Mouse (Mus musculus) megakaryocyte, embryonic 14.5 days (primary cell): ENCODE results near the gene Wnt1.

Source experiments
- FLI1 ChIP-seq: IDR thresholded peaks from 2 replicates; pipeline ENCODE4 v1.6.1; 2012; ENCODE audit warnings: low read length, inconsistent platforms, mixed read lengths
- GATA1 ChIP-seq: IDR thresholded peaks from 3 replicates; pipeline ENCODE4 v1.6.1; 2012; ENCODE audit warnings: mixed read lengths, low read length, inconsistent platforms, borderline replicate concordance

DNA sequence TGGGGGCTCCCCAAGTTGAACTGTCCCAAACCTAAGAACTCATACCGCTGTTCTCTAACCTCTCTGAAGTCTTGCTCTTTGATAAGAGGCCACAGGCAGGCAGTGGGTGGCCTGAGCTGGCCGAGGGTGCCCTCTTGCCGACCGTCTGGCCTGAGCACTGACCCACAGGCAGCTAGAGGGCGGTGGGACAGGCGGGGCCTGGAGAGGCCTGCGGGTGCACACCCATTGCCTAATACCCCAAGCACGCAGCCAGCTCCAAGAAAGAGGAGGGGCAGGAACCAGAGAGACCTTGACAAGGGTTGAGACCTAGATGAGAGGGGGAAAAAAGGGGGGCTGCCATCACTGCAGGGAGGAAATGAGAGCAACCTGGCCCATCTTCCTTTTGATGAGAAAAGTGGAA lies 9.6 kb upstream of the Wnt1 start:
- TF ChIP-seq FLI1 (no peak), GATA1 (no peak)
